Mouse (Mus musculus) cerebellum, adult 11 months (tissue): ENCODE results near the gene Trpc5.

Experiments used
- DNase-seq: peaks from one replicate; pipeline ENCODE4 v3.0.0; 2022

The Trpc5 gene

DNA sequence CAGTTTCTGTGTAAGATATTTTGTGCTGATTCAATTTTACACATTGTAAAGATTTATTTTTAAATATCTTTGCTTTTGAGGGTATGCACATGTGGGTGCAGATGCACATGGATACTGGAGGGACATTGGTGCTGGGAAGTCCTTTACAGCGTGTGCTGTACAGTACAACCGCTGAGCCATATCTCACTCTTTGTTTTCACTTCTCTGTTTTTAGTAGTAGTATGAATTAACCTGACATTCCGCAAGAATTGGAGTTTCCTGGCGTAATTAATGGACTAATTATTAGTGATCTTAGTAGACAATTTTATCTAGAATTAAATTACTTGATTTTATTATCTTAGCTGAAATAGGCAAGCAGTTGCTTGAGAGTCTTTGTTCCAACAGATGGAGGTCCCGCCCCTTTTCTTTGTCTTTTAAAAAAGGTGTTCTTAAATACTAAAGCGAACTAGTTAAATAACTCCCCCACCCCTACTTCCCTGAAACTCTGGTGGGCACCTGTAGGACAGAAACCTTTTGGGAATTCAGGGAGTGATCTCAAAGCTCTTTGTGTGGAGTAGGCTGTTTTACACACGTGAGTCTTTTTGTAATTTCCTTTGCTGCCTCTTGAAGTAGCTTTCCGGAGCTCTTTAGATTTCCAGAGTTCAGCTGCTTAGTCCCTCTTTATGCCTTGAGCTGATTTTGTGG is 352.5 kb downstream of the Trpc5 start:
- DNase-seq: no peak
